Mouse (Mus musculus) CD4-positive helper T cell, adult 2 months (primary cell): ENCODE measurements around the gene Ergic1.

Experiments used
- DNase-seq: peaks from one replicate; pipeline ENCODE4 v3.0.0-alpha.2; 2012; ENCODE audit warnings: low read depth, missing footprints, low spot score

The Ergic1 gene

GRCm38 (mm10) chr17:26600913-26601447, 39.7 kb downstream of the Ergic1 start:
- no peak for DNase-seq

- DNase-seq, result no peak
Observed at GRCm38 (mm10) chr17:26601514-26601913, 40.2 kb downstream of the Ergic1 start.

GRCm38 (mm10) chr17:26601926-26602325, 40.6 kb downstream of the Ergic1 start:
- DNase-seq, result no peak

GRCm38 (mm10) chr17:26602371-26602885, 41.1 kb downstream of the Ergic1 start:
- no peak for DNase-seq

DNA sequence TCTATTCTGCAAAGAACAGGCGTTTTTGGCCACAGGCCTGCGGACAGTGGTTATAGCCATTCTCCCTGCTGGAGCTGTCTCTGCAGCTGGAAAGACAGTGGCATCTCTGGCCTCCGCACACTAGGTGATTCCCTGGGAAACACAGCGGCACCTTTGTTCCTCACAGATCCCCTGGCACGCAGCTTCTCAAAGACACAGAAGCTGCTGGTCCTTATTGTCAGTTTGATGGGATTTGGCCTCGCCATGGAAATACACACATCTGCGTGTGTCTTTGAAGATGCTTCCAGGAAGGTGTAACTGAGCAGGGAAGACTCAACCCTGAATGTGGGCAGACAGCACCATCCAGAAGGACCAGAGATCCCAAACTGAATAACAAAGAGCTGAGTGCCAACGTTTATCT, 42.0 kb downstream of the Ergic1 start:
- DNase-seq, result no peak

- DNase-seq, result no peak
Observed at GRCm38 (mm10) chr17:26605636-26606035, 44.3 kb downstream of the Ergic1 start.

GRCm38 (mm10) chr17:26606516-26606915, 45.2 kb downstream of the Ergic1 start:
- DNase-seq, result no peak

DNA sequence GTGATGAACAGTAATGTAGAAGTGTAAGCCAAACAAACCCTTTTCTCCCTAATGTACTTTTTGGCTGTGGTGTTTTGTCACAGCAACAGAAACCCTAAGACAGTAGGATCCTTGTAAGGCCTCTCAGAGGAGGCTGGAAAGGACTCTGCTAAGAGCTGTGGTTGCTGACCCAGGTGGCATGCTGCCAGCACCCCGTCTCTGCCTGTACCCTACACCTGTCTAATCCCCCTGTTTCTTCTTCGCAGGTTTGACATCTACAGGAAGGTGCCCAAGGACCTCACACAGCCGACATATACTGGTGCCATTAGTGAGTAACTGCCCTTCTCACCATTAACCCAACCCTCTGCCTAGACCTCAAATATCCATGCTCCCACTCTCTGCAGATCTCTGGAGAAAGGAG, 47.1 kb downstream of the Ergic1 start:
- DNase-seq, result no peak

DNA sequence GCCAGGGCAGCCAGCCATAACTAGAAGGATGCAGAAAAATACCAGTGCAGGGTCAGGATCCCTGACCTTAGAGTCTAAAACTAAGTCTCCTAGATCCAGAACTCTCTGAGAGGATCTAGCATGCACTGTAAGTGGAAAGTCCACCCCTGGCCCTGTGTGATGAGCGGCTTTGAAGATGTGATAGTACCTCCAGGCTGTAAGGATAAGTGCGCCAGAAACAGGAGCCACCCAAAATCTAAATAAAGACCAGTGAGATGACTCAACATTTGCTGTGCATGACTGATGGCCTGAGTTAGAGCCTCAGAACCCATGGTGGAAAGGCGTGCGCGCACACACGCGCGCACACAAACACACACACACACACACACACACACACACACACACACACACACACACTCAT, 47.6 kb downstream of the Ergic1 start:
- no peak for DNase-seq

GRCm38 (mm10) chr17:26609820-26610219, 48.5 kb downstream of the Ergic1 start:
- DNase-seq, result no peak

DNA sequence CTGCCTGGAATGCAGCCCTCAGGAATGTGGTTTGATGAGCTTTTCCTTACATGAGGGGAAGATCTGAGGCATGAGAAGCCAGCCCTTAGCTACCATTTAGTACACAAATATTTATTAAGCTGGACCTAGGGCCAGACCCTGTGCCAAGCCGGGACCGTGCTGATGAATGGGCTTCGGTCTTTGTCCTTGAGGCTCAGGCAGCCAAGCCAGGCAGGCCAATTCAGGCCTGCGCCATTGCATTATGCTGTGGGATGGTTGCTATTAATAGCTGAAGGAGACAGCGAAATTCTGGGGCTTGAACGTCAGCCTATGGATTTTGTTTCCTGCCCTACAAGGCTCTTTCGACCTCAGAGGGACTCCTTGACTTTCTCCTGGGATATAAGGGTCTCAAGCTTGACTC, 50.0 kb downstream of the Ergic1 start:
- DNase-seq, result no peak

DNA sequence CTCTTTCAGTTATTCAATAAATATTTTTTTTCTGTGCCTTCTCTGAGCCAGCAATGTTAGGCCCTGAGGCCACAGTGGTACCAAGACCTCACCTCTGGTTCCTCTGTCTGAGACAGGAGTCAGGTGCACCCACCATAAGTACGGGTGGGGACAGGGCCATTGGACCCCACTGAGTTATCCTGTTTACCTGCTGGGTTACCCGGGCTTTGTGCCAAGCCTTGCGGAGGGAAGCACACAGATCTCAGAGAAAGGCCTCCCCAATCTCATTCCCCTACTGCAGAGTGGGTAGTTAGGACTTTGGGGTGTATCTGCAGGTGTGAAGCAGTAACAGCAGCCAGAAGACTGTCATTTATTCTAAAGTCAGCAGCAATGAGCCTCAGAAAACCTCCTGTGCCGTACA, 50.6 kb downstream of the Ergic1 start:
- DNase-seq, result no peak

DNA sequence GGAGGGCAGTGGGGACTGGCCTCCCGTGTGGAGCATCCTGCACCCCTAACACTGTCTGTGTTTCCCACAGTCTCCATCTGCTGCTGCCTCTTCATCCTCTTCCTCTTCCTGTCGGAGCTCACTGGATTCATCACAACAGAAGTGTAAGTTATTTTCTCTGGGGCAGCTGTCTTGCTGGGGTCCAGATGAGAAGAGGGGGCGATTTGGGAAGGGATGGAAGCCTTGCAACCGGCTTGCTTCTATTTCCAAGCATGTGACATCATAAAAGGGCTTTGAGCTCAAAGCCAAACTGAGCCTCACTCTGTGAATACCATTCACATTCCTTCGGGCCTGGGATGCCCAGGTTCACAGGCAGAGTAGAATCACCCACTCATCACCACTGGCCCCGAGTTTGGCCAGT, 53.0 kb downstream of the Ergic1 start:
- DNase-seq, result no peak

DNA sequence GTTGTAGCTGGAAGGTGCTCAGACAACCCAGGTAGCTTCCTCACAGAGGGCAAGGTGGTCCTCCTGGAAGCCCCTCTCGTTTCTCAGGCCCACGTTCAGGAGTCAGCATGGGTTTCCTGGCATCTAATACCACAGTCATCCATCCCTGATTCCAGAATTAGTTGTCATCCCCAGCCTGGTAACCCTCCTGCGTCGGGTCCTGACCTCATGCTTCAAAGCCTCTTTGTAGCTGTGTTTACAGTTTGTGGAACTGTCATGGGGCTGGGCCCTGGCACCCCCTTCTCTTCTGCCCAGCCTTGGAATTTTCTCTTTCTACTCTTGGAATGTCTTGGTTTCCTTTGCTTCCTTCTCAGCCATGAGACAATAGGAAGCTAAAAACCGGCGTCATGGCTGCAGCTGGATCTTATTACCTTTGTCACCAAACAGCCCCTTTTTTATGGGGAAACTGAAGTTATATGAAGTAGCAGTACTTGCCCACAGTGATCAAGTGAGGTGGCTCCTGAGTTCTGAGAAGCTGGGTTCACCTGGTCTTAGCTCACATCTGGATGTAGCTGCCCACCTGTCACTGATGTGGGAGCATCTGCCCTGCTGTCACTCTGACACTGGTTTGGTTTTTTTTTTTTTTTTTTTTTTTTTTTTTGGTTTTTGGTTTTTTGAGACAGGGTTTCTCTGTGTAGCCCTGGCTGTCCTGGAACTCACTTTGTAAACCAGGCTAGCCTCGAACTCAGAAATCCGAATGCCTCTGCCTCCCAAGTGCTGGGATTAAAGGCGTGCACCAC, 53.6 kb downstream of the Ergic1 start:
- no peak for DNase-seq

DNA sequence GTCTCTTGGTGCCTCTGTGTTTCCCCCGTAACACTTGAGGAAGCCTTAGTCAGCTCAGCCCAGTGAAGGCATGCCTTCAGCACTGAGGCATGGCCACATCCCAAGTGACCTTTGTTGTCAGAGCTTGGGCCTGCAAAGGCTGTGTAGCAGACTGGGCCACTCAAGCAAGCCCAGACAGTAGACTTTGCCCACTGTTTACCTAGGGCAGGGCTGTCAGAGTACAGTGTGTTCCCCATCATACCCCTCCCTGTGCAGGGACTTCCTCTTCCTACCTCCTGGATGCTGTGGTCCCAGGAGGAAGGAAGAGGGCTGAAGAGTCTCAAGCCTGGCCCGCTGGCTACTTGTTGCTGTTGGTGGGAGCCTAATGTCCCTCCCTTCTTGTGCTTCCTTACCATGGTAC, 55.4 kb downstream of the Ergic1 start:
- no peak for DNase-seq

DNA sequence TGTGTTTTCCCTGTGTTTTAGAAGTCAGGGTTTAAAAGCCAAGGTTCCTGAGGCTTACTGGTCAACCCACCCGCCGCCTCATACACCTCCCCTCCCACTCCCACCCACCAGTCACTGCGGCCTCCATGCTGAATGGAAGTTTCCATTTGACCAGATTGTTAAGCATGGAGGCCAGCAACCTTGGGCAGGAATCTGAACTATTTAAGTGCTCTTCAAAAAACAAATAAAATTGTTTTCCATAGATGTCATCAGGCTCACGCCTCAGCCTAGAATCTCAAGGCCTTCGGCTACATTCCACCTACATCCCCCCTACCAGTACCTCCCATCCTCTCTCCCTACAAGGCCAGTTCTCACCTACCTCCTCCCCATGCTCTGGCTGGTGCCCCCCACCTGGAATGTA, 57.2 kb downstream of the Ergic1 start:
- no peak for DNase-seq

GRCm38 (mm10) chr17:26619577-26619976, 58.3 kb downstream of the Ergic1 start:
- no peak for DNase-seq

GRCm38 (mm10) chr17:26620292-26620691, 59.0 kb downstream of the Ergic1 start:
- no peak for DNase-seq

DNA sequence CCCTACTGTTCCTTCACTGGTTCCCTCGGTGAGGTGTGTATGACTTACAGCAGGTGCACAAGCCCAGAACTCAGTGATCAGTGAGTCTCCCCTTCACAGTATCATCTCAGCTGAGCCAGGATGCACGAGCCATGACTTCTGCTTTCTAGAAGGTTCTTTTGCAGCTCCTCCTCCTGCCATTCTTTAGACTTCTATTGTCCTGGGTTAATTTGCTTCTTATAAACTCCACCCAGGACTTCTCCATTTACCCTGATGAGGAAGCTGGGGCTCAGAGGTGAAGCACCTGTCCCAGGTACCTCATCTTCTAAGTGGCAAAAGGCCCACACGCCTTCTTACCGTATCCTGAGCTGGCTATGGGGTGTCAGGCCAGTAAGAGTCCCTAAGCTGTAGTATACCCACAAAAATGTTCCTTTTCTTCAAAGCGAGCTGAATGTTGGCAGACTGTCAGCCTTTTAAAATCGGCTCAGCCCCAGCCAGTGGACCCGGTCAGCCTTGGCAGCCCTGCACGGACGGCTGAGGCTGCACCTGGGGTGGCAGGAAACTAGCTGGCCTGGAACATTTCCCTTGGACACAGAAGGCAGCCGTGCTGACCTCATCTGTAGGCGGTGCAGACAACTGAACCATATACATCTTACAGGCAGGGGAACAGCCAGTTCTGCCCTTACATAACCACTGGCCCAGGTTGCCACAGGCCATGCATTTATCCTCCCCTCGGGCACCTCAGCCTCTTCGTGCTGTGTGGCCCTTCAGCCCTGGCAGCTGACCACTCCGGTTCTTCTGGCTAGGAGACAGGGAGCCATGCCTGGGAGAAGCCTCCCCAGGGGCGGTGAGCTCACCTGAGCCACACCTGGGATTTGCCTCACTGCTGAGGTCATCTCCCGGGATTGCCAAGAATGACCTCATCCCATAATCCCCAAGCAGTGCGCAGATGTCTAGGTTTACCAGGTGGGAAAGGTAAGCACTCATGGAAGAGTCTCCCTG, 59.8 kb downstream of the Ergic1 start:
- DNase-seq, result no peak

- DNase-seq, result no peak
Observed at GRCm38 (mm10) chr17:26621912-26622311, 60.6 kb downstream of the Ergic1 start.

GRCm38 (mm10) chr17:26623991-26624390, 62.7 kb downstream of the Ergic1 start:
- DNase-seq, result no peak

GRCm38 (mm10) chr17:26624999-26625398, 63.7 kb downstream of the Ergic1 start:
- DNase-seq, result no peak
